Mouse (Mus musculus) kidney, adult 2 months (tissue): ENCODE results near the gene Adk.

Experiments used
- CTCF ChIP-seq: fragments of 200-500 bp; conservative IDR thresholded peaks from 2 replicates; pipeline ENCODE4 v1.5.1; 2011; ENCODE audit warnings: low read depth, mild to moderate bottlenecking, control low read depth, low read length, moderate library complexity, mixed read lengths; ENCODE audit not compliant: insufficient read depth, insufficient read length
- POLR2A ChIP-seq: fragments of 200-500 bp; IDR thresholded peaks from one replicate; pipeline ENCODE4 v1.6.1; 2011; ENCODE audit warnings: low read depth, low read length, control low read depth

GRCm38 (mm10) chr14:21192749-21193148, 140.4 kb downstream of the Adk start:
- TF ChIP-seq CTCF, result no peak
- no peak for TF ChIP-seq POLR2A
